Mouse (Mus musculus) cerebellum, adult 2 months (tissue): ENCODE data around the gene Cdc20b. TPM values are rescaled to one million over a fixed set of nuclear protein-coding genes. Genes with fewer than 3 reads are reported as not detected.

Experiments
- DNase-seq, 2 experiments: peaks; one replicate each; pipeline ENCODE4 v3.0.0; 2021
- H3K27ac ChIP-seq: fragments of 200-500 bp; 2 replicates; pipeline ENCODE4 v1.5.1; 2012; ENCODE audit warnings: low read length, control low read depth, inconsistent platforms; ENCODE audit not compliant: insufficient read depth
- H3K27me3 ChIP-seq: fragments of 200-500 bp; 2 replicates; pipeline ENCODE4 v1.6.1; 2012; ENCODE audit warnings: inconsistent platforms, mild to moderate bottlenecking, low read length, moderate library complexity; ENCODE audit not compliant: control insufficient read depth, insufficient read depth
- H3K4me1 ChIP-seq: fragments of 200-500 bp; 2 replicates; pipeline ENCODE4 v1.6.1; 2011; ENCODE audit warnings: low read length; ENCODE audit not compliant: control insufficient read depth, insufficient read depth
- H3K4me3 ChIP-seq: fragments of 200-500 bp; replicated peaks from 2 replicates; pipeline ENCODE3; 2011; ENCODE audit warnings: mild to moderate bottlenecking, low read depth, low read length, control low read depth; ENCODE audit not compliant: insufficient read depth
- CTCF ChIP-seq: fragments of 200-500 bp; IDR thresholded peaks from 2 replicates; pipeline ENCODE4 v1.5.1; 2011; ENCODE audit warnings: low read depth, mild to moderate bottlenecking, control low read depth, low read length, moderate library complexity, borderline replicate concordance; ENCODE audit not compliant: insufficient read depth
- POLR2A ChIP-seq: fragments of 200-500 bp; IDR thresholded peaks from 2 replicates; pipeline ENCODE4 v1.6.1; 2011; ENCODE audit warnings: low read length, control low read depth, borderline replicate concordance; ENCODE audit not compliant: insufficient read depth
- WGBS: fragments of 180-500 bp; shearing (Covaris S2); methylation state at CpG from one replicate; pipeline ENCODE4 v1.1.7; 2018; 5-methylcytosine and 5-hydroxymethylcytosine counted together
- polyA plus RNA-seq: library from polyadenylated mRNA; depleted of rRNA; stranded (reverse); fragments of >200 nt; gene quantifications from 2 replicates; pipeline ENCODE4 v1.2.3, GENCODE M21; 2012

The Cdc20b gene
- polyA plus RNA-seq, 1 experiment = not detected

GRCm38 (mm10) chr13:113061746-113062145 lies 26.8 kb downstream of the Cdc20b start:
- Histone ChIP-seq H3K27me3 (no peaks in the 10 kb centered on the region), H3K4me3 (no peak overlapping the region), H3K4me1 (no peaks in the 10 kb centered on the region), H3K27ac (no peak overlapping the region)
- DNase-seq = no peak
- 85% methylated on average over 6 of the region's 6 CpGs for WGBS
- TF ChIP-seq CTCF = no peak
- TF ChIP-seq POLR2A = no peak

GRCm38 (mm10) chr13:113064542-113064941 lies 29.6 kb downstream of the Cdc20b start:
- no peak for DNase-seq
- Histone ChIP-seq H3K4me3 (no peak overlapping the region), H3K27ac (no peak overlapping the region), H3K27me3 (no peaks in the 10 kb centered on the region), H3K4me1 (no peaks in the 10 kb centered on the region)
- no peak for TF ChIP-seq CTCF
- no peak for TF ChIP-seq POLR2A
- 79% methylated on average over 9 of the region's 9 CpGs for WGBS

GRCm38 (mm10) chr13:113079021-113079420 lies 44.1 kb downstream of the Cdc20b start:
- WGBS = 31% methylated on average over 9 of the region's 9 CpGs
- Histone ChIP-seq H3K4me3 (no peak overlapping the region), H3K27ac (no peak overlapping the region), H3K27me3 (no peaks in the 10 kb centered on the region), H3K4me1 (no peaks in the 10 kb centered on the region)
- no peak for DNase-seq
- TF ChIP-seq POLR2A (no peak), CTCF (no peak)

GRCm38 (mm10) chr13:113082101-113082500 lies 47.2 kb downstream of the Cdc20b start:
- H3K4me3 ChIP-seq = no peak overlapping the region
- no peaks in the 10 kb centered on the region for H3K27me3 ChIP-seq
- H3K27ac ChIP-seq = no peak overlapping the region
- WGBS = 13% methylated on average over 1 of the region's 1 CpGs
- DNase-seq = no peak
- TF ChIP-seq CTCF (no peak), POLR2A (no peak)
- no peaks in the 10 kb centered on the region for H3K4me1 ChIP-seq

- Histone ChIP-seq H3K4me1 (no peaks in the 10 kb centered on the region), H3K27ac (no peak overlapping the region), H3K27me3 (no peaks in the 10 kb centered on the region), H3K4me3 (no peak overlapping the region)
- 72% methylated on average over 5 of the region's 5 CpGs for WGBS
- DNase-seq = no peak
- TF ChIP-seq POLR2A (no peak), CTCF (no peak)
Observed at GRCm38 (mm10) chr13:113084732-113085131, 49.8 kb downstream of the Cdc20b start.

DNA sequence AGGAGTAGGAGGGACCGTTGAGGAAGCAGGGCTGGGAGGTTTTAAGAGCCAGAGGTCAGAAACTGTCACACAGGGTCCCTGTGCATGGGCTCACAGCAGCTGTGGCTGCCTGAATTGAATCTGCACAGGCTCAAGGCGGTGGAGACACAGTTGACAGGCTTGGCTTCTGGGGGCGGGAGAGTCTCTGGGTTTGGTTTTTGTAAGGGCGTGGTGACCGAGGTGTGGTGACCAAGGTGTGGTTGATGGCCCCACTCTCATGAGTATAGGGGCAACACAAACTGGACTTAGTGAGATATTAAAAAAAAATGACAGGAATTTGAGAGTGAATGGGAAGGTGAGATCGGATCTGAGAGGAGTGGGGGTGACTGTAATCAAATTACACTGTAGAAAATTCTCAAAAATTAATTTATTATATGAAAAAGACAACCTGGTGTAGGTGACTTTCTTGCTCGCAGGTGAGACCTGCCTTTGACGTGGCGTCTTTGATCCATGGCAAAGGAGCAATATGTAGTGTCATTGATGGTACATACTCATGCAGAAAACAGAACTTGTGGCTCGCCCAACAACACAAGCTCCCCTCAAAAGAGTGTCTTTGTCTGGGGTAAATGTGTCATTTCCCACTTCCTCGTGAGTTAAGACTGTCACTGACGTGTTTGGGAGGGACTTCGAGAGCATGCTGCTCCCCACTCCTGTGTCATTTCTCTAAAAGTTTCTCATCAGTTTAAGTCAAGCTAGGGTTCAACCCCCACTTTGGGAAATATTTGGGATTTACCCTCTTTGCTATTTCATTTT lies 52.5 kb downstream of the Cdc20b start:
- no peak for DNase-seq
- WGBS = 86% methylated on average over 13 of the region's 13 CpGs
- H3K27ac ChIP-seq = no peak overlapping the region
- no peaks in the 10 kb centered on the region for H3K27me3 ChIP-seq
- H3K4me3 ChIP-seq = no peak overlapping the region
- H3K4me1 ChIP-seq = no peaks in the 10 kb centered on the region
- TF ChIP-seq POLR2A (no peak), CTCF (no peak)

GRCm38 (mm10) chr13:113090489-113090888 lies 55.6 kb downstream of the Cdc20b start:
- Histone ChIP-seq H3K27me3 (no peaks in the 10 kb centered on the region), H3K4me3 (no peak overlapping the region), H3K27ac (no peak overlapping the region), H3K4me1 (no peaks in the 10 kb centered on the region)
- no peak for TF ChIP-seq CTCF
- no peak for TF ChIP-seq POLR2A
- DNase-seq = no peak
- 91% methylated on average over 8 of the region's 8 CpGs for WGBS

- Histone ChIP-seq H3K4me1 (no peaks in the 10 kb centered on the region), H3K4me3 (no peak overlapping the region), H3K27ac (no peak overlapping the region), H3K27me3 (no peaks in the 10 kb centered on the region)
- DNase-seq = no peak
- 81% methylated on average over 1 of the region's 1 CpGs for WGBS
- TF ChIP-seq POLR2A (no peak), CTCF (no peak)
Observed at GRCm38 (mm10) chr13:113094618-113095017, 59.7 kb downstream of the Cdc20b start.

DNA sequence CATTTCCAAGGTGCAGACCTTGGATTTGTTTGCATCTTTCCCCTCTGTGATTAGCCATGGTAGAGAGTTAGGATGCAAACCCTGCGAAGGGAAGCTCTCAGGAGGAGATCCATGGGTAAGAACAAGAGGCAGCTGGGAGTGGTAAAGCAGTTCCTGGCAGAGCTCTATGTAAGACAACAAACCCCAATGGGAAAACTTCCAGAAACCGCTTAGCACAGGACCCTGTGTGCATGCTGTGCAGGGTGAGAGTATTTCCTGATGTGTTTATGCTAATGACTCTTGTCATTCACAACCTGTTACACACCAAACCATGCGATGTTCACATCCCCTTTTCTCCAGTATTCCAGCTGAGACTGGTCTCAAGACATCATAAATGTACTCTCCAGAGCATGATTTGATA lies 62.1 kb downstream of the Cdc20b start:
- Histone ChIP-seq H3K27me3 (no peaks in the 10 kb centered on the region), H3K27ac (no peak overlapping the region), H3K4me1 (no peaks in the 10 kb centered on the region), H3K4me3 (no peak overlapping the region)
- no peak for TF ChIP-seq POLR2A
- TF ChIP-seq CTCF = no peak
- WGBS = 16% methylated on average over 3 of the region's 3 CpGs
- no peak for DNase-seq
